Mouse (Mus musculus): Measurements from ENCODE around the gene Lilra6. TPM values are rescaled to one million over a fixed set of nuclear protein-coding genes. Genes with fewer than 3 reads are reported as not detected.

The Lilra6 gene
- polyA plus RNA-seq, 2 experiments = 0.15 to 0.26 TPM

Other genes with a start within 250 kb of the Lilra6 start
- gene Leng1, start 249.7 kb downstream of the Lilra6 start, polyA plus RNA-seq (2012; rRNA removed) = 1.7 and 3.3 TPM in 2 replicates
- 4.0 and 4.3 TPM in 2 replicates for gene Leng1, start 249.7 kb downstream of the Lilra6 start, polyA plus RNA-seq (2014; fragmentation: Nextera tagmentation; extraction: Ambion mirVana)
- gene Tmc4, start 237.9 kb downstream of the Lilra6 start, polyA plus RNA-seq (2012; rRNA removed) = 5.5 and 7.6 TPM in 2 replicates
- gene Tmc4, start 237.9 kb downstream of the Lilra6 start, polyA plus RNA-seq (2014; fragmentation: Nextera tagmentation; extraction: Ambion mirVana) = 5.7 and 6.7 TPM in 2 replicates
- 22.8 and 25.3 TPM in 2 replicates for gene Tsen34, start 222.6 kb downstream of the Lilra6 start, polyA plus RNA-seq (2012; rRNA removed)
- gene Tsen34, start 222.6 kb downstream of the Lilra6 start, polyA plus RNA-seq (2014; fragmentation: Nextera tagmentation; extraction: Ambion mirVana) = 34.4 and 34.6 TPM in 2 replicates
- 10.3 and 11.6 TPM in 2 replicates for gene Mboat7, start 222.0 kb downstream of the Lilra6 start, polyA plus RNA-seq (2012; rRNA removed)
- gene Mboat7, start 222.0 kb downstream of the Lilra6 start, polyA plus RNA-seq (2014; fragmentation: Nextera tagmentation; extraction: Ambion mirVana) = 11.5 and 13.0 TPM in 2 replicates
- gene Rps9, start 211.5 kb downstream of the Lilra6 start, polyA plus RNA-seq (2012; rRNA removed) = 680 and 1,914 TPM in 2 replicates
- gene Rps9, start 211.5 kb downstream of the Lilra6 start, polyA plus RNA-seq (2014; fragmentation: Nextera tagmentation; extraction: Ambion mirVana) = 960 and 985 TPM in 2 replicates
- 1.6 TPM in 2 replicates for gene Pirb, start 195.1 kb downstream of the Lilra6 start, polyA plus RNA-seq (2012; rRNA removed)
- 1.8 and 2.2 TPM in 2 replicates for gene Pirb, start 195.1 kb downstream of the Lilra6 start, polyA plus RNA-seq (2014; fragmentation: Nextera tagmentation; extraction: Ambion mirVana)
- gene Gm15448, start 89.8 kb downstream of the Lilra6 start, polyA plus RNA-seq (2012; rRNA removed) = 0.06 and 0.11 TPM in 2 replicates
- 0.23 TPM in 1 of 2 replicates, not detected in the other for gene Gm15448, start 89.8 kb downstream of the Lilra6 start, polyA plus RNA-seq (2014; fragmentation: Nextera tagmentation; extraction: Ambion mirVana)
- gene Pira2, start 70.5 kb downstream of the Lilra6 start, polyA plus RNA-seq (2012; rRNA removed) = 0.39 and 0.53 TPM in 2 replicates
- 1.5 and 1.9 TPM in 2 replicates for gene Pira2, start 70.5 kb downstream of the Lilra6 start, polyA plus RNA-seq (2014; fragmentation: Nextera tagmentation; extraction: Ambion mirVana)
- 0.20 and 0.28 TPM in 2 replicates for gene Gm14548, start 17.4 kb downstream of the Lilra6 start, polyA plus RNA-seq (2012; rRNA removed)
- 0.10 and 0.55 TPM in 2 replicates for gene Gm14548, start 17.4 kb downstream of the Lilra6 start, polyA plus RNA-seq (2014; fragmentation: Nextera tagmentation; extraction: Ambion mirVana)
- 0.63 and 1.3 TPM in 2 replicates for gene Lair1, start 147.7 kb upstream of the Lilra6 start, polyA plus RNA-seq (2012; rRNA removed)
- 0.88 and 2.2 TPM in 2 replicates for gene Lair1, start 147.7 kb upstream of the Lilra6 start, polyA plus RNA-seq (2014; fragmentation: Nextera tagmentation; extraction: Ambion mirVana)
- gene Ttyh1, start 203.9 kb upstream of the Lilra6 start, polyA plus RNA-seq (2012; rRNA removed) = 0.11 and 0.36 TPM in 2 replicates
- 0.23 and 0.24 TPM in 2 replicates for gene Ttyh1, start 203.9 kb upstream of the Lilra6 start, polyA plus RNA-seq (2014; fragmentation: Nextera tagmentation; extraction: Ambion mirVana)
- 52.6 and 61.1 TPM in 2 replicates for gene Leng8, start 221.5 kb upstream of the Lilra6 start, polyA plus RNA-seq (2012; rRNA removed)
- 12.5 and 13.7 TPM in 2 replicates for gene Leng8, start 221.5 kb upstream of the Lilra6 start, polyA plus RNA-seq (2014; fragmentation: Nextera tagmentation; extraction: Ambion mirVana)
- gene Leng9, start 234.9 kb upstream of the Lilra6 start, polyA plus RNA-seq (2012; rRNA removed) = 0.61 and 0.71 TPM in 2 replicates
- gene Leng9, start 234.9 kb upstream of the Lilra6 start, polyA plus RNA-seq (2014; fragmentation: Nextera tagmentation; extraction: Ambion mirVana) = 0.44 and 0.56 TPM in 2 replicates
- 6.1 and 8.4 TPM in 2 replicates for gene Cdc42ep5, start 249.4 kb upstream of the Lilra6 start, polyA plus RNA-seq (2012; rRNA removed)
- gene Cdc42ep5, start 249.4 kb upstream of the Lilra6 start, polyA plus RNA-seq (2014; fragmentation: Nextera tagmentation; extraction: Ambion mirVana) = 6.7 TPM in 2 replicates